In genomic region chr3:129536109-129536508, GRCm38 (mm10) we compare ENCODE assay signal across 7 mouse cellular contexts. TPM values are rescaled to one million over a fixed set of nuclear protein-coding genes. Genes with fewer than 3 reads are reported as not detected.
DNase-seq lines count a peak whose midpoint lies in the region; ATAC-seq and TF ChIP-seq lines count a peak whose summit lies in the region.

No protein-coding gene starts in this region.

- peak; percentile 84 for DNase-seq in adrenal gland, postnatal 25 days
- peak; percentile 78 to 90 for DNase-seq in heart, adult 18-20 months
- peak; percentile 95 for DNase-seq in kidney, adult 2 months
- DNase-seq in spleen, adult 2 months (ENCODE audit: low read depth in 1 of 2, low spot score in 2 of 2), result peak; percentile 70 to 93

- H3K27ac ChIP-seq in embryonic facial prominence, embryonic 12.5 days, result peak overlapping the region; percentile 96
- H3K27ac ChIP-seq in kidney, adult 2 months (ENCODE audit: insufficient read depth, low read depth, low read length), result peak overlapping the region; percentile 11; the same call in 1 of the 2 replicates
- peak overlapping the region; percentile 98 for H3K27ac ChIP-seq in limb, embryonic 12.5 days
- H3K27ac ChIP-seq in midbrain, embryonic 15.5 days, result peak overlapping the region; percentile 98
- H3K27ac ChIP-seq in spleen, adult 2 months (ENCODE audit: insufficient read depth, low read length), result peak overlapping the region; percentile 74

- no peak for TF ChIP-seq POLR2A in kidney, adult 2 months (IDR thresholded peaks at IDR 0.05; ENCODE audit: low read depth, low read length)
- peak; percentile 49 for TF ChIP-seq POLR2A in spleen, adult 2 months (IDR thresholded peaks at IDR 0.05; ENCODE audit: low read depth, low read length)

- H3K4me2 ChIP-seq in embryonic facial prominence, embryonic 12.5 days (replicated peaks), result peak overlapping the region; percentile 62
- H3K4me2 ChIP-seq in limb, embryonic 12.5 days, result peak overlapping the region; percentile 63
- peak overlapping the region; percentile 64 for H3K4me2 ChIP-seq in midbrain, embryonic 15.5 days

- H3K4me1 ChIP-seq in embryonic facial prominence, embryonic 12.5 days, result peaks cover 29% of the 10 kb centered on the region
- peaks cover 3% of the 10 kb centered on the region; the same call in 1 of the 2 replicates for H3K4me1 ChIP-seq in kidney, adult 2 months (ENCODE audit: control insufficient read depth, insufficient read depth, low read length)
- peaks cover 21% of the 10 kb centered on the region for H3K4me1 ChIP-seq in limb, embryonic 12.5 days (replicated peaks)
- peaks cover 48% of the 10 kb centered on the region for H3K4me1 ChIP-seq in midbrain, embryonic 15.5 days
- H3K4me1 ChIP-seq in spleen, adult 2 months (ENCODE audit: control insufficient read depth, insufficient read depth, insufficient read length), result peaks cover 4% of the 10 kb centered on the region

- no peaks in the 10 kb centered on the region for H3K9me3 ChIP-seq in embryonic facial prominence, embryonic 12.5 days
- H3K9me3 ChIP-seq in limb, embryonic 12.5 days, result no peaks in the 10 kb centered on the region
- no peaks in the 10 kb centered on the region for H3K9me3 ChIP-seq in midbrain, embryonic 15.5 days

- H3K9ac ChIP-seq in embryonic facial prominence, embryonic 12.5 days, result peak overlapping the region; percentile 50; the same call in 1 of the 2 replicates
- peak overlapping the region; percentile 54; the same call in 1 of the 2 replicates for H3K9ac ChIP-seq in limb, embryonic 12.5 days (replicated peaks)
- peak overlapping the region; percentile 89 for H3K9ac ChIP-seq in midbrain, embryonic 15.5 days

- TF ChIP-seq CTCF in kidney, adult 2 months (conservative IDR thresholded peaks at IDR 0.05; ENCODE audit: insufficient read depth, insufficient read length, low read depth, low read length), result no peak
- TF ChIP-seq CTCF in spleen, adult 2 months (IDR thresholded peaks at IDR 0.05; ENCODE audit: extremely low read depth, insufficient read depth, insufficient read length, insufficient replicate concordance), result no peak

- peaks cover 1% of the 10 kb centered on the region for H3K36me3 ChIP-seq in embryonic facial prominence, embryonic 12.5 days
- H3K36me3 ChIP-seq in kidney, adult 2 months (ENCODE audit: control insufficient read depth, insufficient read depth, low read length), result no peaks in the 10 kb centered on the region
- H3K36me3 ChIP-seq in limb, embryonic 12.5 days, result peaks cover 2% of the 10 kb centered on the region; the same call in 1 of the 2 replicates
- H3K36me3 ChIP-seq in midbrain, embryonic 15.5 days (replicated peaks), result no peaks in the 10 kb centered on the region
- no peaks in the 10 kb centered on the region for H3K36me3 ChIP-seq in spleen, adult 2 months (ENCODE audit: control insufficient read depth, insufficient read depth, low read length)

- peak overlapping the region; percentile 38 for H3K4me3 ChIP-seq in embryonic facial prominence, embryonic 12.5 days
- peak overlapping the region; percentile 28 for H3K4me3 ChIP-seq in kidney, adult 2 months (ENCODE audit: insufficient read depth, low read depth, low read length)
- H3K4me3 ChIP-seq in limb, embryonic 12.5 days (replicated peaks), result peak overlapping the region; percentile 87
- H3K4me3 ChIP-seq in midbrain, embryonic 15.5 days, result peak overlapping the region; percentile 91
- H3K4me3 ChIP-seq in spleen, adult 2 months (ENCODE audit: extremely low read depth, insufficient read depth, insufficient read length), result peak overlapping the region; percentile 53

- WGBS in embryonic facial prominence, embryonic 12.5 days, result 0% methylated on average over 11 of the region's 11 CpGs
- 4% methylated on average over 11 of the region's 11 CpGs for WGBS in kidney, adult 2 months
- 0% methylated on average over 11 of the region's 11 CpGs for WGBS in limb, embryonic 12.5 days
- WGBS in midbrain, embryonic 15.5 days, result under 1% methylated on average over 11 of the region's 11 CpGs
- 9% methylated on average over 11 of the region's 11 CpGs for WGBS in spleen, adult 2 months

- H3K27me3 ChIP-seq in embryonic facial prominence, embryonic 12.5 days, result no peaks in the 10 kb centered on the region
- no peaks in the 10 kb centered on the region for H3K27me3 ChIP-seq in kidney, adult 2 months (replicated peaks; ENCODE audit: control insufficient read depth, insufficient read depth, low read length)
- H3K27me3 ChIP-seq in limb, embryonic 12.5 days, result no peaks in the 10 kb centered on the region
- no peaks in the 10 kb centered on the region for H3K27me3 ChIP-seq in midbrain, embryonic 15.5 days (replicated peaks)
- H3K27me3 ChIP-seq in spleen, adult 2 months (ENCODE audit: control insufficient read depth, insufficient read depth, low read length), result no peaks in the 10 kb centered on the region

- peak; percentile 90 for ATAC-seq in embryonic facial prominence, embryonic 12.5 days (ENCODE audit: insufficient number of reproducible peaks, insufficient read depth, low FRiP score, low TSS enrichment)
- peak; percentile 90 for ATAC-seq in limb, embryonic 12.5 days (ENCODE audit: insufficient number of reproducible peaks, insufficient read depth, low FRiP score, low TSS enrichment, low read depth)
- ATAC-seq in midbrain, embryonic 15.5 days (replicated peaks), result peak; percentile 95

RNA-seq across cellular contexts. Expression of gene Elovl6, which starts 4.0 kb away (rescaled TPM):
- total RNA-seq in adrenal gland, postnatal 25 days (2021), result 46.0 and 73.5 TPM in 2 replicates
- 36.4 and 38.8 TPM in 2 replicates for polyA plus RNA-seq in embryonic facial prominence, embryonic 12.5 days (2016; fragmentation: Nextera tagmentation; extraction: Ambion mirVana)
- total RNA-seq in heart, adult 18-20 months (2021), result 10 to 100 TPM in 1 of 2 experiments, under 1 TPM in 1; 0.65 to 13.4 TPM
- 73.0 and 75.5 TPM in 2 replicates for polyA plus RNA-seq in kidney, adult 2 months (2012; rRNA removed)
- 35.2 and 41.5 TPM in 2 replicates for polyA plus RNA-seq in limb, embryonic 12.5 days (2016; fragmentation: Nextera tagmentation; extraction: Ambion mirVana)
- polyA plus RNA-seq in midbrain, embryonic 15.5 days (2015; fragmentation: Nextera tagmentation; extraction: Ambion mirVana), result 37.5 and 38.6 TPM in 2 replicates
- 3.1 and 5.2 TPM in 2 replicates for polyA plus RNA-seq in spleen, adult 2 months (2012; rRNA removed)

Comparison
In these comparisons a context has a peak if more than half of its experiments do, and no peak if none do; other contexts are left out.
1. Peak in every context shown above with its lines: DNase-seq, ATAC-seq, H3K4me3 ChIP-seq and H3K27ac ChIP-seq.
2. H3K27ac ChIP-seq: peak in every context shown above with its lines; median percentile 98 in limb, embryonic 12.5 days; 98 in midbrain, embryonic 15.5 days; 96 in embryonic facial prominence, embryonic 12.5 days; 74 in spleen, adult 2 months; 11 in kidney, adult 2 months.
3. H3K4me3 ChIP-seq: peak in every context shown above with its lines; median percentile 91 in midbrain, embryonic 15.5 days; 87 in limb, embryonic 12.5 days; 53 in spleen, adult 2 months; 38 in embryonic facial prominence, embryonic 12.5 days; 28 in kidney, adult 2 months.